In the genomic region with DNA sequence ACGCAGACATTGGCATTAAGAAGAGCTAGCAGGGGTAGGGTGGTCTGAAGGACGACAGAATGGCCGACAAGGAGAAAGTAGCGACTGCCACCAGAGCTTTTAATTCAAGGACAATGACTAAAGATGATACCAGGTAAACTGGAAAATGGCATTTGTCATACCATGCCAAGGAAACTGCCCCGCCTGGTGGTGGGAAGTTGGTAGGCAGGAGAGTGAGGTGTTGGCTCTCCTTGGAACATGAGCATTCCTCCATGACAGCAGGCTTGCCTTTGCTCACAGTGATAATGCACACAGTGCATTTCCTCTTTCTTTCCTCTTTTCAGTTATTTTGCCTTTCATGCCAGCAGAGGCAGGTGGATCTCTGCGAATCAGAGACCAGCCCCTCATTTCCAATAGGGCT, we compare ENCODE assay signal across 12 mouse cellular contexts.
DNase-seq lines count a peak whose midpoint lies in the region; ATAC-seq and TF ChIP-seq lines count a peak whose summit lies in the region.
"Had no signal": no experiment of that assay in that cellular context is flagged by ENCODE, and none has a peak within 500 bp of the region (broad histone marks: within the 10 kb centered on the region; RNA-seq: fewer than 3 reads in every experiment).

No protein-coding gene starts in this region.

- no peak for TF ChIP-seq EP300 in heart, postnatal 0 days (IDR thresholded peaks at IDR 0.05; ENCODE audit: low read depth)
- no peak for TF ChIP-seq EP300 in stomach, postnatal 0 days (optimal IDR thresholded peaks at IDR 0.05)

- no peak for TF ChIP-seq POLR2A in testis, adult 2 months (IDR thresholded peaks at IDR 0.05; ENCODE audit: control insufficient read depth, low read depth, low read length)
- TF ChIP-seq POLR2A in bone marrow macrophage, adult 2 months (IDR thresholded peaks at IDR 0.05; ENCODE audit: borderline replicate concordance, low read depth, low read length) = no peak

- H3K4me2 ChIP-seq in heart, postnatal 0 days (ENCODE audit: low read depth, low read length) = no peak overlapping the region
- no peak overlapping the region for H3K4me2 ChIP-seq in stomach, postnatal 0 days (replicated peaks; ENCODE audit: low read depth)
- H3K4me2 ChIP-seq: limb, embryonic 13.5 days had no signal

- H3K36me3 ChIP-seq in heart, postnatal 0 days (replicated peaks; ENCODE audit: control insufficient read depth, insufficient read depth, low read length) = no peaks in the 10 kb centered on the region
- H3K36me3 ChIP-seq in testis, adult 2 months (ENCODE audit: control insufficient read depth, insufficient read depth, low read length) = no peaks in the 10 kb centered on the region
- no peaks in the 10 kb centered on the region for H3K36me3 ChIP-seq in stomach, postnatal 0 days (ENCODE audit: control insufficient read depth, insufficient read depth, low read length)
- H3K36me3 ChIP-seq: limb, embryonic 13.5 days had no signal

- no peak overlapping the region for H3K27ac ChIP-seq in heart, postnatal 0 days (ENCODE audit: low read depth)
- H3K27ac ChIP-seq in testis, adult 2 months (ENCODE audit: control insufficient read depth, insufficient read depth, low read depth, low read length) = no peak overlapping the region
- H3K27ac ChIP-seq in bone marrow macrophage, adult 2 months (ENCODE audit: insufficient read depth, low read depth, low read length) = no peak overlapping the region
- H3K27ac ChIP-seq in stomach, postnatal 0 days (replicated peaks) = no peak overlapping the region
- H3K27ac ChIP-seq: limb, embryonic 13.5 days had no signal

- no peaks in the 10 kb centered on the region for H3K27me3 ChIP-seq in heart, postnatal 0 days (ENCODE audit: control insufficient read depth, insufficient read depth, low read length)
- H3K27me3 ChIP-seq in testis, adult 2 months (ENCODE audit: control insufficient read depth, insufficient read depth, low read length) = no peaks in the 10 kb centered on the region
- no peaks in the 10 kb centered on the region for H3K27me3 ChIP-seq in stomach, postnatal 0 days (ENCODE audit: control insufficient read depth, insufficient read depth, low read length)

- no peak for ATAC-seq in heart, postnatal 0 days (ENCODE audit: insufficient read depth, low read depth)
- ATAC-seq in stomach, postnatal 0 days (ENCODE audit: low FRiP score, low TSS enrichment) = no peak

- H3K9me3 ChIP-seq in heart, postnatal 0 days (replicated peaks; ENCODE audit: control insufficient read depth, low read length) = no peaks in the 10 kb centered on the region
- no peaks in the 10 kb centered on the region for H3K9me3 ChIP-seq in stomach, postnatal 0 days (ENCODE audit: control insufficient read depth, low read length)
- H3K9me3 ChIP-seq: limb, embryonic 13.5 days; megakaryocyte, embryonic 14.5 days had no signal

- TF ChIP-seq CTCF in heart, postnatal 0 days (IDR thresholded peaks at IDR 0.05; ENCODE audit: low read depth) = peak; percentile 29; the same call in 1 of the 2 replicates
- 0 out of 2 replicates have a peak, but pooled peaks have one; percentile 22 for TF ChIP-seq CTCF in testis, adult 2 months (IDR thresholded peaks at IDR 0.05; ENCODE audit: control insufficient read depth, insufficient read depth, insufficient replicate concordance, low read depth, low read length)
- TF ChIP-seq CTCF in bone marrow macrophage, adult 2 months (IDR thresholded peaks at IDR 0.05; ENCODE audit: low read depth, low read length) = peak; percentile 25; the same call in 1 of the 2 replicates
- TF ChIP-seq CTCF in stomach, postnatal 0 days (IDR thresholded peaks at IDR 0.05; ENCODE audit: low read depth) = peak; percentile 59

- 84% methylated on average over 6 of the region's 6 CpGs for WGBS in heart, postnatal 0 days
- WGBS in stomach, postnatal 0 days = 83% methylated on average over 6 of the region's 6 CpGs

- DNase-seq in heart, postnatal 0 days (ENCODE audit: low spot score) = no peak
- no peak for DNase-seq in heart, adult 18-20 months
- no peak for DNase-seq in testis, postnatal 10 days (ENCODE audit: low spot score)
- no peak for DNase-seq in stomach, postnatal 0 days (ENCODE audit: low spot score)
- DNase-seq in left cerebral cortex, adult 8-10 months (ENCODE audit: low spot score in 2 of 2) = no peak
- no peak for DNase-seq in cerebellum, adult 11 months
- DNase-seq: cerebellum, adult 11-12 months; kidney, adult 8-10 months had no signal

- H3K4me1 ChIP-seq in heart, postnatal 0 days (ENCODE audit: control insufficient read depth, insufficient read depth) = peaks cover 6% of the 10 kb centered on the region
- H3K4me1 ChIP-seq in testis, adult 2 months (ENCODE audit: control insufficient read depth, insufficient read depth, low read length) = no peaks in the 10 kb centered on the region
- peaks cover 6% of the 10 kb centered on the region for H3K4me1 ChIP-seq in bone marrow macrophage, adult 2 months (ENCODE audit: control insufficient read depth, insufficient read depth, low read length)
- H3K4me1 ChIP-seq in stomach, postnatal 0 days (replicated peaks; ENCODE audit: control insufficient read depth, insufficient read depth) = no peaks in the 10 kb centered on the region

- no peak overlapping the region for H3K9ac ChIP-seq in heart, postnatal 0 days (replicated peaks; ENCODE audit: low read depth, low read length)
- H3K9ac ChIP-seq in stomach, postnatal 0 days (ENCODE audit: low read length) = no peak overlapping the region
- H3K9ac ChIP-seq: limb, embryonic 13.5 days had no signal

- no peak overlapping the region for H3K4me3 ChIP-seq in heart, postnatal 0 days (ENCODE audit: low read depth, low read length)
- no peak overlapping the region for H3K4me3 ChIP-seq in testis, adult 2 months (ENCODE audit: control insufficient read depth, low read depth, low read length)
- no peak overlapping the region for H3K4me3 ChIP-seq in bone marrow macrophage, adult 2 months (ENCODE audit: insufficient read depth, low read length)
- H3K4me3 ChIP-seq in stomach, postnatal 0 days (ENCODE audit: low read depth, low read length) = no peak overlapping the region
- H3K4me3 ChIP-seq: limb, embryonic 13.5 days; megakaryocyte, embryonic 14.5 days had no signal
